Mouse (Mus musculus): ENCODE results near the gene Gm11554. TPM values are rescaled to one million over a fixed set of nuclear protein-coding genes. Genes with fewer than 3 reads are reported as not detected.
"Not testable (repeated sequence)": the region's sequence is repeated elsewhere in the genome, so short reads cannot be mapped to it uniquely, and the experiment has no call there.

The Gm11554 gene
- polyA plus RNA-seq, 1 experiment from 2014 or later = not detected

DNA sequence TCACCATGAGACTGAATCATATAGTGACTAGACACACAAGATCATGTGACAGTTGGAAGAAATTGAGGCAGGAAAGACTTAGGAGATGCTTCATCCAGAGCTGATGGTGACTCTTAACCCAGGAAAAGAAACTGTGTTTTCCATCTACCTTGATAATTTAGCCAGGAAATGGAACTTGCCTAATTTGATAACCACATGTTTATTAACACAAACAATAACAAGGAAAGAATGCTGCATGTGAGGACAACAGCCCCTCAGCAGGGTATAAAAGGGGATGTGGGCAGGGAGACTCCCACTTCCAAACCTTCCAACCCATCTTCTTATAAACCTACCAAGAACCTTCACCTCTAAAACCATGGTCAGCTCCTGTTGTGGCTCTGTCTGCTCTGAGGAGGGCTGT is 19.3 kb downstream of the Gm11554 start, which contains the start of gene Krtap4-9:
TSS of gene Krtap4-9 (plus strand) at position 301 of the 400 bp plus-strand sequence.
- H3K36me3 ChIP-seq (ENCODE audit: control insufficient read depth, insufficient read depth); H3K27ac ChIP-seq (ENCODE audit: low read length); H3K4me1 ChIP-seq (ENCODE audit: control insufficient read depth, low read depth, low read length); ATAC-seq (ENCODE audit: low read depth); H3K9me3 ChIP-seq (replicated peaks; ENCODE audit: control insufficient read depth, low read length); H3K4me3 ChIP-seq (ENCODE audit: low read depth, low read length); H3K27me3 ChIP-seq (ENCODE audit: control insufficient read depth, insufficient read depth, low read depth, low read length); H3K4me2 ChIP-seq (ENCODE audit: low read depth, low read length); H3K9ac ChIP-seq (ENCODE audit: low read depth, low read length): not testable (repeated sequence)

DNA sequence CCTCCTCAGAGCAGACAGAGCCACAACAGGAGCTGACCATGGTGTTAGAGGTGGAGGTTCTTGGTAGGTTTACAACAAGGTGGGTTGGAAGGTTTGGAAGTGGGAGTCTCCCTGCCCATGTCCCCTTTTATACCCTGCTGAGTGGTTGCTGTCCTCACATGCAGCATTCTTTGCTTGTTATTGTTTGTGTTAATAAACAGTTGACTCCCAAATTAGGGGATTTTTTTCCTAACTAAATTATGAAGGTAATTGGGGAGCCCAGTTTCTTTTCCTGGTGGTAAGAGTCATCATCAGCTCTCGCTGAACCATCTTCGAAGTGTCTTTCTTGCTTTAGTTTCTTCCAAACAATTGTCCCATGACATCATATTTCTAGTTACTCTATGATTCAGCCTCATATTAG is 23.6 kb downstream of the Gm11554 start, which contains the start of gene Krtap4-8:
TSS of gene Krtap4-8 (minus strand) at position 101 of the 400 bp plus-strand sequence.
- no peaks in the 10 kb centered on the region for H3K36me3 ChIP-seq (ENCODE audit: control insufficient read depth, insufficient read depth)
- no peaks in the 10 kb centered on the region for H3K4me1 ChIP-seq (ENCODE audit: control insufficient read depth, low read depth, low read length)
- H3K4me2 ChIP-seq (ENCODE audit: low read depth, low read length) = no peak within 1 kb of the TSS
- H3K27ac ChIP-seq (ENCODE audit: low read length) = no peak within 1 kb of the TSS
- no peak for ATAC-seq (ENCODE audit: low read depth)
- WGBS (ENCODE audit: insufficient replicate concordance) = 63% methylated on average over 2 of the region's 2 CpGs
- no peak within 1 kb of the TSS for H3K4me3 ChIP-seq (ENCODE audit: low read depth, low read length)
- H3K27me3 ChIP-seq (ENCODE audit: control insufficient read depth, insufficient read depth, low read depth, low read length) = no peaks in the 10 kb centered on the region
- no peaks in the 10 kb centered on the region for H3K9me3 ChIP-seq (replicated peaks; ENCODE audit: control insufficient read depth, low read length)
- H3K9ac ChIP-seq (ENCODE audit: low read depth, low read length) = no peak within 1 kb of the TSS

DNA sequence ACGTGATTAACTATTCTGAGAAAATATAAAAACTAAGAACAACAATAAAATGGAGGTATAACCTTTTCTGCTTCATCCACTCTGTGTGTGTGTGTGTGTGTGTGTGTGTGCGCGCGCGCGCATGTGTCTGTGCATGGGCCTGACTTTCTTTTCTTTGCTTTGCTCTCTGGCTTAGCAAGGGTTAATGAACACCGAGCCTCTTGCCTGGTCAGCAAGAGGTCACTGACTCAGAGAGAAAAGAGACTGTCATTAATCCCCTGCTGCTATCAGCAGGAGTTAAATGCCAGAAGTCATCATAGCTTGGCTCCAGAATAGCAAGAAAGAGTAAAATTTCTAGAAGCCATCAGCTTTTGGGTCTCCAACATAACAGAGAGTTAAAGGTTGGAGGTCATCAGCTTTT is 25.8 kb downstream of the Gm11554 start:
- H3K36me3 ChIP-seq (ENCODE audit: control insufficient read depth, insufficient read depth) = no peaks in the 10 kb centered on the region
- no peak overlapping the region for H3K4me2 ChIP-seq (ENCODE audit: low read depth, low read length)
- no peak overlapping the region for H3K27ac ChIP-seq (ENCODE audit: low read length)
- 65% methylated on average over 7 of the region's 7 CpGs for whole genome bisulfite sequencing (ENCODE audit: insufficient replicate concordance)
- H3K27me3 ChIP-seq (ENCODE audit: control insufficient read depth, insufficient read depth, low read depth, low read length) = no peaks in the 10 kb centered on the region
- H3K9ac ChIP-seq (ENCODE audit: low read depth, low read length) = no peak overlapping the region
- H3K4me1 ChIP-seq (ENCODE audit: control insufficient read depth, low read depth, low read length) = no peaks in the 10 kb centered on the region
- no peaks in the 10 kb centered on the region for H3K9me3 ChIP-seq (replicated peaks; ENCODE audit: control insufficient read depth, low read length)
- ATAC-seq (ENCODE audit: low read depth) = no peak
- H3K4me3 ChIP-seq (ENCODE audit: low read depth, low read length) = no peak overlapping the region

DNA sequence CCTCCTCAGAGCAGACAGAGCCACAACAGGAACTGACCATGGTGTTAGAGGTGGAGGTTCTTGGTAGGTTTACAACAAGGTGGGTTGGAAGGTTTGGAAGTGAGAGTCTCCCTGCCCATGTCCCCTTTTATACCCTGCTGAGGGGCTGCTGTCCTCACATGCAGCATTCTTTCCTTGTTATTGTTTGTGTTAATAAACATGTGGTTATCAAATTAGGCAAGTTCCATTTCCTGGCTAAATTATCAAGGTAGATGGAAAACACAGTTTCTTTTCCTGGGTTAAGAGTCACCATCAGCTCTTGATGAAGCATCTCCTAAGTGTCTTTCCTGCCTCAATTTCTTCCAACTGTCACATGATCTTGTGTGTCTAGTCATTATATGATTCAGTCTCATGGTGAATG is 31.4 kb downstream of the Gm11554 start, which contains the start of gene Gm11595:
TSS of gene Gm11595 (minus strand) at position 101 of the 400 bp plus-strand sequence.
- not testable (repeated sequence) for H3K27me3 ChIP-seq (ENCODE audit: control insufficient read depth, insufficient read depth, low read depth, low read length); H3K4me1 ChIP-seq (ENCODE audit: control insufficient read depth, low read depth, low read length); H3K9me3 ChIP-seq (replicated peaks; ENCODE audit: control insufficient read depth, low read length); ATAC-seq (ENCODE audit: low read depth); H3K9ac ChIP-seq (ENCODE audit: low read depth, low read length); H3K4me2 ChIP-seq (ENCODE audit: low read depth, low read length); H3K36me3 ChIP-seq (ENCODE audit: control insufficient read depth, insufficient read depth); H3K27ac ChIP-seq (ENCODE audit: low read length); H3K4me3 ChIP-seq (ENCODE audit: low read depth, low read length)

DNA sequence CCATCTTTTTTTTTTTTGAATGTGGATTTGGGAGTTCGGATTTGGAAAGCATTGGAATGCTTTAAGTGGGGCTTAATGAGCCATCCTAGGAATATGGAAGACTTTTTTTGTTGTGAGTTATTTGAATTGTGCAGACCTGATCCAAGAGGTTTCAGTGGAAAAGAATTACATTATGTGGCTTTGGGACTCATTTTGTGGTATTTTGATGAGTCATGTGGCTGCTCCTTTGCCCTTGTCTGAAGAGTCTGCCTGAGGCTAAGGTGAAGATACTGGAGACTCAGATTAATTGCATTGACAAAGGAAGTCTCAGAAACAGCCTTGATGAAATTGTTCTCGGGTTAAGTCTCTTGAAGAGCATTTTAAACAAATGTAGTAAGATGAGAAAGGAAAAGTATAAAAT is 35.8 kb downstream of the Gm11554 start:
- H3K9me3 ChIP-seq (replicated peaks; ENCODE audit: control insufficient read depth, low read length) = no peaks in the 10 kb centered on the region
- no peaks in the 10 kb centered on the region for H3K36me3 ChIP-seq (ENCODE audit: control insufficient read depth, insufficient read depth)
- H3K9ac ChIP-seq (ENCODE audit: low read depth, low read length) = no peak overlapping the region
- H3K4me3 ChIP-seq (ENCODE audit: low read depth, low read length) = no peak overlapping the region
- no peaks in the 10 kb centered on the region for H3K4me1 ChIP-seq (ENCODE audit: control insufficient read depth, low read depth, low read length)
- 50% methylated on average over 2 of the region's 2 CpGs for WGBS (ENCODE audit: insufficient replicate concordance)
- H3K27me3 ChIP-seq (ENCODE audit: control insufficient read depth, insufficient read depth, low read depth, low read length) = no peaks in the 10 kb centered on the region
- no peak overlapping the region for H3K27ac ChIP-seq (ENCODE audit: low read length)
- no peak overlapping the region for H3K4me2 ChIP-seq (ENCODE audit: low read depth, low read length)
- no peak for ATAC-seq (ENCODE audit: low read depth)

DNA sequence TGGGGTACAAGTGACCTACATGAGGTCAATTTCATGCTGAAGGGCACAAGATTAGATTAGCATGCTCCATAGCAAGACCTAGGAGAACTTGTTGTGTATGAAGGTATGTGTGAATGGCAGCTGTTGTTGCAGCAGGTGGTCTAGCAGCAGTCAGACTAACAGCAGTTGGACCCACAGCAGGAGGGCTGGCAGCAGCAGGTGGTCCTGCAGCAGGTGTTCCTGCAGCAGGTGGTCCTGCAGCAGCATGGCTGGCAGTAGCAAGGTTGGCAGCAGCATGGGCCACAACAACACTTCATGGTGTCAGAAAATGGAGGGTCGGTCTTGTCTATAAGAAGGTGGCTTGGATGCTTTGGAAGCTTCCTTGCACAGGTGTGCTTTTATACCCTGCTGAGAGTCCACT is 45.4 kb downstream of the Gm11554 start:
- Histone ChIP-seq H3K4me3 (ENCODE audit: low read depth, low read length) (no peak overlapping the region), H3K4me1 (ENCODE audit: control insufficient read depth, low read depth, low read length) (no peaks in the 10 kb centered on the region), H3K27me3 (ENCODE audit: control insufficient read depth, insufficient read depth, low read depth, low read length) (no peaks in the 10 kb centered on the region), H3K36me3 (ENCODE audit: control insufficient read depth, insufficient read depth) (no peaks in the 10 kb centered on the region), H3K9me3 (replicated peaks; ENCODE audit: control insufficient read depth, low read length) (no peaks in the 10 kb centered on the region), H3K27ac (ENCODE audit: low read length) (no peak overlapping the region), H3K4me2 (ENCODE audit: low read depth, low read length) (no peak overlapping the region), H3K9ac (ENCODE audit: low read depth, low read length) (no peak overlapping the region)
- 50% methylated on average over 1 of the region's 1 CpGs for WGBS (ENCODE audit: insufficient replicate concordance)
- no peak for ATAC-seq (ENCODE audit: low read depth)

Other genes with a start within 250 kb of the Gm11554 start
- gene Krtap3-2, start 247.6 kb downstream of the Gm11554 start, polyA plus RNA-seq (2015; fragmentation: Nextera tagmentation; extraction: Ambion mirVana) = not detected in 2 replicates
- not detected in 2 replicates for gene Gm11939, start 245.0 kb downstream of the Gm11554 start, polyA plus RNA-seq (2015; fragmentation: Nextera tagmentation; extraction: Ambion mirVana)
- not detected in 2 replicates for gene Krtap3-1, start 237.8 kb downstream of the Gm11554 start, polyA plus RNA-seq (2015; fragmentation: Nextera tagmentation; extraction: Ambion mirVana)
- not detected in 2 replicates for gene Krtap1-5, start 223.4 kb downstream of the Gm11554 start, polyA plus RNA-seq (2015; fragmentation: Nextera tagmentation; extraction: Ambion mirVana)
- not detected in 2 replicates for gene Krtap1-4, start 220.8 kb downstream of the Gm11554 start, polyA plus RNA-seq (2015; fragmentation: Nextera tagmentation; extraction: Ambion mirVana)
- not detected in 2 replicates for gene Krtap1-3, start 213.1 kb downstream of the Gm11554 start, polyA plus RNA-seq (2015; fragmentation: Nextera tagmentation; extraction: Ambion mirVana)
- not detected in 2 replicates for gene Krtap9-3, start 206.3 kb downstream of the Gm11554 start, polyA plus RNA-seq (2015; fragmentation: Nextera tagmentation; extraction: Ambion mirVana)
- gene Gm11938, start 201.1 kb downstream of the Gm11554 start, polyA plus RNA-seq (2015; fragmentation: Nextera tagmentation; extraction: Ambion mirVana) = not detected in 2 replicates
- not detected in 2 replicates for gene Gm11937, start 194.3 kb downstream of the Gm11554 start, polyA plus RNA-seq (2015; fragmentation: Nextera tagmentation; extraction: Ambion mirVana)
- gene Krtap2-4, start 189.6 kb downstream of the Gm11554 start, polyA plus RNA-seq (2015; fragmentation: Nextera tagmentation; extraction: Ambion mirVana) = not detected in 2 replicates
- gene Gm11562, start 184.0 kb downstream of the Gm11554 start, polyA plus RNA-seq (2015; fragmentation: Nextera tagmentation; extraction: Ambion mirVana) = not detected in 2 replicates
- not detected in 2 replicates for gene Krtap4-1, start 176.2 kb downstream of the Gm11554 start, polyA plus RNA-seq (2015; fragmentation: Nextera tagmentation; extraction: Ambion mirVana)
- gene Krtap4-2, start 169.4 kb downstream of the Gm11554 start, polyA plus RNA-seq (2015; fragmentation: Nextera tagmentation; extraction: Ambion mirVana) = not detected in 2 replicates
- gene Krtap4-7, start 160.4 kb downstream of the Gm11554 start, polyA plus RNA-seq (2015; fragmentation: Nextera tagmentation; extraction: Ambion mirVana) = not detected in 2 replicates
- not detected in 2 replicates for gene Gm11555, start 154.2 kb downstream of the Gm11554 start, polyA plus RNA-seq (2015; fragmentation: Nextera tagmentation; extraction: Ambion mirVana)
- not detected in 2 replicates for gene Gm11563, start 145.5 kb downstream of the Gm11554 start, polyA plus RNA-seq (2015; fragmentation: Nextera tagmentation; extraction: Ambion mirVana)
- gene Krtap4-6, start 138.5 kb downstream of the Gm11554 start, polyA plus RNA-seq (2015; fragmentation: Nextera tagmentation; extraction: Ambion mirVana) = not detected in 2 replicates
- not detected in 2 replicates for gene Gm14190, start 113.7 kb downstream of the Gm11554 start, polyA plus RNA-seq (2015; fragmentation: Nextera tagmentation; extraction: Ambion mirVana)
- gene Gm14180, start 70.2 kb downstream of the Gm11554 start, polyA plus RNA-seq (2015; fragmentation: Nextera tagmentation; extraction: Ambion mirVana) = not detected in 2 replicates
- not detected in 2 replicates for gene Gm11595, start 31.5 kb downstream of the Gm11554 start, polyA plus RNA-seq (2015; fragmentation: Nextera tagmentation; extraction: Ambion mirVana)
- not detected in 2 replicates for gene Krtap4-8, start 23.7 kb downstream of the Gm11554 start, polyA plus RNA-seq (2015; fragmentation: Nextera tagmentation; extraction: Ambion mirVana)
- gene Krtap4-9, start 19.2 kb downstream of the Gm11554 start, polyA plus RNA-seq (2015; fragmentation: Nextera tagmentation; extraction: Ambion mirVana) = not detected in 2 replicates
- not detected in 2 replicates for gene Gm11596, start 11.0 kb downstream of the Gm11554 start, polyA plus RNA-seq (2015; fragmentation: Nextera tagmentation; extraction: Ambion mirVana)
- not detected in 2 replicates for gene Gm11569, start 5.5 kb downstream of the Gm11554 start, polyA plus RNA-seq (2015; fragmentation: Nextera tagmentation; extraction: Ambion mirVana)
- not detected in 2 replicates for gene Krtap4-13, start 5.4 kb upstream of the Gm11554 start, polyA plus RNA-seq (2015; fragmentation: Nextera tagmentation; extraction: Ambion mirVana)
- not detected in 2 replicates for gene Gm11564, start 11.2 kb upstream of the Gm11554 start, polyA plus RNA-seq (2015; fragmentation: Nextera tagmentation; extraction: Ambion mirVana)
- not detected in 2 replicates for gene 2300003K06Rik, start 33.6 kb upstream of the Gm11554 start, polyA plus RNA-seq (2015; fragmentation: Nextera tagmentation; extraction: Ambion mirVana)
- gene Krtap4-16, start 47.2 kb upstream of the Gm11554 start, polyA plus RNA-seq (2015; fragmentation: Nextera tagmentation; extraction: Ambion mirVana) = not detected in 2 replicates
- not detected in 2 replicates for gene Gm11568, start 53.5 kb upstream of the Gm11554 start, polyA plus RNA-seq (2015; fragmentation: Nextera tagmentation; extraction: Ambion mirVana)
- not detected in 2 replicates for gene Gm11559, start 60.0 kb upstream of the Gm11554 start, polyA plus RNA-seq (2015; fragmentation: Nextera tagmentation; extraction: Ambion mirVana)
- not detected in 2 replicates for gene Krtap9-1, start 68.9 kb upstream of the Gm11554 start, polyA plus RNA-seq (2015; fragmentation: Nextera tagmentation; extraction: Ambion mirVana)
- gene Gm11567, start 74.7 kb upstream of the Gm11554 start, polyA plus RNA-seq (2015; fragmentation: Nextera tagmentation; extraction: Ambion mirVana) = not detected in 2 replicates
- gene Krtap31-1, start 103.5 kb upstream of the Gm11554 start, polyA plus RNA-seq (2015; fragmentation: Nextera tagmentation; extraction: Ambion mirVana) = not detected in 2 replicates
- gene Gm11565, start 110.3 kb upstream of the Gm11554 start, polyA plus RNA-seq (2015; fragmentation: Nextera tagmentation; extraction: Ambion mirVana) = not detected in 2 replicates
- gene Krtap31-2, start 131.8 kb upstream of the Gm11554 start, polyA plus RNA-seq (2015; fragmentation: Nextera tagmentation; extraction: Ambion mirVana) = not detected in 2 replicates
- gene Krtap9-5, start 144.0 kb upstream of the Gm11554 start, polyA plus RNA-seq (2015; fragmentation: Nextera tagmentation; extraction: Ambion mirVana) = not detected in 2 replicates
- not detected in 2 replicates for gene Krtap29-1, start 174.6 kb upstream of the Gm11554 start, polyA plus RNA-seq (2015; fragmentation: Nextera tagmentation; extraction: Ambion mirVana)
- gene Krtap16-1, start 182.2 kb upstream of the Gm11554 start, polyA plus RNA-seq (2015; fragmentation: Nextera tagmentation; extraction: Ambion mirVana) = not detected in 2 replicates
- not detected in 2 replicates for gene Krtap17-1, start 189.5 kb upstream of the Gm11554 start, polyA plus RNA-seq (2015; fragmentation: Nextera tagmentation; extraction: Ambion mirVana)
- gene Krt33a, start 211.8 kb upstream of the Gm11554 start, polyA plus RNA-seq (2015; fragmentation: Nextera tagmentation; extraction: Ambion mirVana) = not detected in 2 replicates
- not detected in 2 replicates for gene Krt33b, start 225.4 kb upstream of the Gm11554 start, polyA plus RNA-seq (2015; fragmentation: Nextera tagmentation; extraction: Ambion mirVana)
- not detected in 2 replicates for gene Krt34, start 237.1 kb upstream of the Gm11554 start, polyA plus RNA-seq (2015; fragmentation: Nextera tagmentation; extraction: Ambion mirVana)
- gene Krt31, start 246.1 kb upstream of the Gm11554 start, polyA plus RNA-seq (2015; fragmentation: Nextera tagmentation; extraction: Ambion mirVana) = not detected in 2 replicates